ENCODE assay signal across 26 mouse cellular contexts in genomic region chr15:11770596-11770995, GRCm38 (mm10).
"Had no signal": no experiment of that assay in that cellular context is flagged by ENCODE, and none has a peak within 500 bp of the region (broad histone marks: within the 10 kb centered on the region; RNA-seq: fewer than 3 reads in every experiment).

No protein-coding gene starts in this region.

- DNase-seq: cerebellum, adult 9-11 months; cerebellum, postnatal 10 days; cerebellum, postnatal 14 days; cerebellum, postnatal 25 days; cerebellum, postnatal 36 days; embryo, embryonic 11 days; forebrain, postnatal 0 days; gastrocnemius, adult 2 months; gastrocnemius, postnatal 10 days; gastrocnemius, postnatal 14 days; gastrocnemius, postnatal 25 days; gastrocnemius, postnatal 36 days; heart, adult 11 months; heart, adult 18-20 months; heart, adult 2 months had no signal

- H3K27me3 ChIP-seq: embryonic facial prominence, embryonic 12.5 days; embryonic facial prominence, embryonic 13.5 days; embryonic facial prominence, embryonic 15.5 days; forebrain, embryonic 12.5 days; forebrain, embryonic 13.5 days; forebrain, embryonic 15.5 days had no signal

- H3K4me2 ChIP-seq: embryonic facial prominence, embryonic 12.5 days; embryonic facial prominence, embryonic 13.5 days; embryonic facial prominence, embryonic 15.5 days; forebrain, embryonic 12.5 days; forebrain, embryonic 13.5 days; forebrain, embryonic 15.5 days had no signal

- H3K4me1 ChIP-seq: embryonic facial prominence, embryonic 10.5 days; embryonic facial prominence, embryonic 13.5 days; embryonic facial prominence, embryonic 15.5 days; forebrain, embryonic 10.5 days; forebrain, embryonic 12.5 days; forebrain, embryonic 13.5 days; forebrain, embryonic 15.5 days had no signal

- H3K9ac ChIP-seq: embryonic facial prominence, embryonic 12.5 days; embryonic facial prominence, embryonic 13.5 days; embryonic facial prominence, embryonic 15.5 days; forebrain, embryonic 12.5 days; forebrain, embryonic 13.5 days; forebrain, embryonic 15.5 days; forebrain, postnatal 0 days had no signal

- H3K9me3 ChIP-seq: embryonic facial prominence, embryonic 10.5 days; embryonic facial prominence, embryonic 12.5 days; embryonic facial prominence, embryonic 13.5 days; embryonic facial prominence, embryonic 15.5 days; forebrain, embryonic 10.5 days; forebrain, embryonic 12.5 days; forebrain, embryonic 13.5 days; forebrain, embryonic 15.5 days had no signal

- ATAC-seq: forebrain, embryonic 13.5 days; forebrain, embryonic 14.5 days; forebrain, embryonic 15.5 days; forebrain, embryonic 16.5 days; forebrain, postnatal 0 days had no signal

- H3K27ac ChIP-seq: embryonic facial prominence, embryonic 10.5 days; embryonic facial prominence, embryonic 12.5 days; embryonic facial prominence, embryonic 13.5 days; embryonic facial prominence, embryonic 15.5 days; forebrain, embryonic 10.5 days; forebrain, embryonic 12.5 days; forebrain, embryonic 13.5 days; forebrain, embryonic 15.5 days; gastrocnemius, adult 2 months; heart, adult 2 months had no signal

- H3K4me3 ChIP-seq: embryonic facial prominence, embryonic 10.5 days; embryonic facial prominence, embryonic 12.5 days; embryonic facial prominence, embryonic 13.5 days; embryonic facial prominence, embryonic 15.5 days; erythroblast, embryonic 14.5 days; forebrain, embryonic 10.5 days; forebrain, embryonic 12.5 days; forebrain, embryonic 13.5 days; forebrain, embryonic 15.5 days; gastrocnemius, adult 2 months; heart, adult 2 months had no signal

- H3K36me3 ChIP-seq: embryonic facial prominence, embryonic 10.5 days; embryonic facial prominence, embryonic 12.5 days; embryonic facial prominence, embryonic 13.5 days; embryonic facial prominence, embryonic 15.5 days; forebrain, embryonic 10.5 days; forebrain, embryonic 12.5 days; forebrain, embryonic 15.5 days had no signal
